Mouse (Mus musculus): ENCODE data around the gene Btbd18.

DNA sequence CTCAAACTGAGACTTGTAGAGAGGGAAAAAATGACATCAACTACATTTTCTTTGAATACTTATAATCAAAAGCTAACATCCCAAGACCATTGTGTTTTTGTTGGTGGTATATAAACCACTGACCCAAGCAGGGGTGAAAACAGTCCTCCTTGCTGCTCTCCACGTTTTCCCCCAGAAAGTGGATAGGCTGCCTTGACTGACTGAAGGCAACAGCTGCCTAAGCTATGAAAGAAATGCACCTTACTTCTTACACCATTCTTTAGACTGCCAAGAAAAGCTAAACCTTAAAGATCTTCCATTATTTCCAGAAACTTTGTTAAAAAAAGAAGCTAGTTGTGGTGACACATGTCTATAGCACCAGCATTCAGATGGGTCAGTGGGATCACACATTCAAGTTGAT is 12.7 kb upstream of the Btbd18 start:
- no peak for TF ChIP-seq CTCF (IDR thresholded peaks at IDR 0.05; ENCODE audit: control insufficient read depth, insufficient read depth, low read length)
- TF ChIP-seq POLR2A (IDR thresholded peaks at IDR 0.05; ENCODE audit: borderline replicate concordance, control insufficient read depth, low read depth, low read length), result no peak

Measured in bone marrow, adult 2 months (tissue).